Mouse (Mus musculus): ENCODE data around the gene Hmgcs1.

Gene Hmgcs1

DNA sequence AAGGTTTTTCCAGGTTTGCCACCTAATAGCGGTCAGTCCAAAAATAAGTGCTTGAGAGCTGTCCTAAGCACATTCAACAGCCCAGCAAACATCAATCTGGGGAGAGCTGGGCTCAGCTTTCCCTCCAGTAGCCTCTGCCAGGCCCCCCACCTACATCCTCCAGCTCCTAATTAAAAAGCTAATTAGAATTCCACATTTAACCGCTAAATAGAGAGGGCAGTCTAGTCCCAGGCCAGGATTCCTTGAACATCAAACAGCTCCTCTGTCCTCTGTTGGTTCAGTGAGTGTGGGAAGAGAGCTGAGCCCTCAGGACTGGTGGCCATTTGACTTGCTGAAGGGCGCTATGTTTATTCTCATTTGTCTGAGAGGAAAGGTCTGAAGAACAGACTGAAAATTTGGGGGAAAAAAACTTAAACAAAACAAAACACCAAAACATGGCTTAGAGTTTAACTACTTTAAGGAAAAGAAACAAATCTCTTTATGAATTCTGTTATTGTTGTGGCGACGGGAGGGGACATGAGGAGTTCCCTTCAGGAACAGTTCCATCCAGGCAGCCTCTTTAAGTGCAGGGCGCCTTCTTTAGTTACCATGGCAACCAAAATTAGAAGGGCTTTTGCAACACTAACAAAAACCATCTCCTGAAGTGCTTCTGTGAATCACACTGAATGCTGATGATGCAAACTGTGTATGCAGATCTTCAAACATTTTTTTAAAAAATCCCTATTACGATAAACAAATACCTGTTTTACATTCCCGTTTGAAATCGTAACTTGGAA, 63.9 kb downstream of the Hmgcs1 start:
- peak in 1 of 2 experiments; percentile 18 for DNase-seq

DNA sequence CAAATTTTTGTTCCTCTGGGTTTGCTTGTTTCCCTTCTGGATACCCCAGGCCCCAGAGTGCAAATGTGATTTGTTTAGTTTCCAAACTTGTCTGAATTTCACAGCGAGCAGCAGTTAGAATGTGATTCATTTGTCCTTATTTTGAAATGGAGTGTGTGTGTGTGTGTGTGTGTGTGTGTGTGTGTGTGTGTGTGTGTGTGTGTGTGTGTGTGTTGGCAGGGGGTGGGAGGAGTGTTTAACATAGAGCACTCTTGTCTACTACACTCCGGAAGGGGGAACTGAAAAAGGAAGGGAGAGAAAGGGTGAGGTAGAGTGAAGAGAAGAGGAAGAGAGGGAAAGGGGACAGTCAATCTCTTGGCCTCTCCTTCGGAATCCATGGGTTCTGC, 64.4 kb downstream of the Hmgcs1 start:
- DNase-seq: no peak

DNA sequence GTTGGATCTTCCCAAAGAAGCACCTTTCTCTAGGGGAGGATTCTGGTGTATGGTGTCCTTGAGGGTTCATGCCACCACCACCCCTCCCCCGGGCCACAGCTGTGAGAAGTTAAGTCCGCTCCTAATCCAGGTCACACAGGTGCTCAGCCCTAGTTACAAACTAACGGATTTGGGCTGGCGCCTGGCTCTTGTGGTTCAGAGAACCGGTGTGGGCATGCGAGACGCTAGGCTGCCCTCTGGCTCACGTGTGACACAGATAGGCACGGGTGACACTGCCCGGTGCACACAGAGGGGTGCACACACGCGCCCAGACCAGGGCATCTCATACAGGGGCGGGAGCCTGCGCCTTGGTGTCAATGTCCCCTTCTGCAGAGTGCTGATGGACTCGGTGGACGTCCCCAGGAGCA, 65.0 kb downstream of the Hmgcs1 start:
- peak in 1 of 2 experiments; percentile 69 for DNase-seq

DNA sequence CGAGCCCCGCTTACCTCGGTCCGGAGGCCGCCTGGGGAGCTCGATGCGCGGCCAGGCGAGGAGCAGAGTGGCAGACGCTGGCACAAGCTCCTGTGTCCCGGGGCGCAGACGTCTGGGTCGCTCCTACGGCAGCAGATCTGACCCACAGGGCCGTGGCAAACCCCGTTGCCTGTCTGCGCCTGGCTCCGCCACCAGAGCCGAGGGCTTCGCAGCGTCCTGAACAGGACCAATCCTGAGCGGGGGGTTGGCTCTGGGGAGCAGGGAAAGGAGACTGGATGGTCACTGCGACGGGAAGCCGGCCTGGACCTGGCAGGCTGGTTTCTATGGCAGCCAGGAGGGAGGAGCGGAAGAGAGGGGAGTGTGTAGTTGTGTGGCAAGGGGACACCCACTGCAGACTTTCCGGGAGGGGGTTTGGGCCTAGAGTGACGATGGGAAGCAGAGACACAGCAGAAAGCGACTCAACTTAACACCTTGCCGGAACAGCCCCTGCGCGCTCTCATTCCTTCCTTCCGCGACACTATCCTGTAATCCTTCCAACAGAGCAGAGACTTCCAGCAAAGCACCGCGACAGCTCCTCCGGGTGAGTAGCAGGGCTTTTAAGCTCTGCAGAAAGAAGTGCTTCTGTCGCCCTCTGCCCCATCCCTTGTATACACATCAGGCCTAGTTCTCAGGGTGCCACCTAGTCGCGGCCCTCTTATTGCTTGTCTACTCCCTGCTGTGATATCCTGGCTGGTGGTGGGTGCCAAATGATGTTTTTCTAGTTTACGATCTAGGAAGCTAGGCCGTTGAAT, 65.7 kb downstream of the Hmgcs1 start, which contains the start of gene Nim1k:
Gene Nim1k, minus strand, starts transcription at position 202 of the 791 bp plus-strand sequence.
- peak; percentile 88 to 89 for DNase-seq

DNA sequence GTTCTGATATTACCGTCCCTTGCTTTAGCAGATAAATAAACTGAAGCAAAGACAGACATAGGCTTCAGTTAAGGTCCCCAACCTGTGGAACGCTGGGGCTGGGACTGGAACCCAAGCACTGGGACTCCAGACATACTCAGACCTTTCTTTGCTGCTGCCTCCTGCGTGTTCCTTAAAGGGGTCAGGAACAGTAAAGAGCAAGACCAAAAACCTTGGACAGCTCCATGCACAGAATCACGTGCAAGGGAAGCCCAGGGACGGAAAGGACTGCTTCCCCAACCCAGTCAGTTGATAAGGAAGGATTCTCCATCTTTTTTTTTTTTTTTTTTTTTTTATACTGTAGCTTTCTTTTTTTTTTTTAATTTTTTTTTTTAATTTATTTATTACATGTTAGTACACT, 66.7 kb downstream of the Hmgcs1 start:
- DNase-seq: no peak
